Mouse (Mus musculus): Measurements from ENCODE around the gene Msl1.

DNA sequence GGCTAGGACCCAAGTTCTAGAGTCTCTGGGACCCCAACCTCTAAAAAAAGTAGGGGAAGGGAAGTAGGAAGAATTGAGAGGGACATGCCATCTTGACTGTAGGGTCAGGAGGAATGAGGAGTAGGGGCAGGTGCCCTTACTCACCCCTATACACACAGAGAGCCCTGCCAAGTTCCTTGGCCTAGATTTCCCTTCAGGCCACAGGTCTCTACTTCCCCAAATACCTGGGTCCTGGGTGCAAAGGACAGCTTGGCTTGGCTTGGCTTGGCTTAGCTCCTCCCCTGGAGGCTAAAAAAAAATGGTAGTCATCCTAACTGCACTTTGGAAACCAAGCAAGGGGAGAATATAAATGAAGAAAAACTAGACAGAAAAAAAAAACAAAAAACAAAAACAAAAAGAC is 30.6 kb upstream of the Msl1 start:
- no peak for TF ChIP-seq CTCF (conservative IDR thresholded peaks at IDR 0.05; ENCODE audit: insufficient read depth, insufficient read length, low read depth, low read length)
- TF ChIP-seq POLR2A (IDR thresholded peaks at IDR 0.05; ENCODE audit: low read depth, low read length), result no peak

All from kidney, adult 2 months (tissue).